Mouse (Mus musculus): ENCODE measurements at regions not wholly inside any gene's neighbourhood (a gene's known extent, or its start where the extent isn't known, plus 50 kb on each side); places are given as distances from the start of the nearest gene placed in this dataset.

DNA sequence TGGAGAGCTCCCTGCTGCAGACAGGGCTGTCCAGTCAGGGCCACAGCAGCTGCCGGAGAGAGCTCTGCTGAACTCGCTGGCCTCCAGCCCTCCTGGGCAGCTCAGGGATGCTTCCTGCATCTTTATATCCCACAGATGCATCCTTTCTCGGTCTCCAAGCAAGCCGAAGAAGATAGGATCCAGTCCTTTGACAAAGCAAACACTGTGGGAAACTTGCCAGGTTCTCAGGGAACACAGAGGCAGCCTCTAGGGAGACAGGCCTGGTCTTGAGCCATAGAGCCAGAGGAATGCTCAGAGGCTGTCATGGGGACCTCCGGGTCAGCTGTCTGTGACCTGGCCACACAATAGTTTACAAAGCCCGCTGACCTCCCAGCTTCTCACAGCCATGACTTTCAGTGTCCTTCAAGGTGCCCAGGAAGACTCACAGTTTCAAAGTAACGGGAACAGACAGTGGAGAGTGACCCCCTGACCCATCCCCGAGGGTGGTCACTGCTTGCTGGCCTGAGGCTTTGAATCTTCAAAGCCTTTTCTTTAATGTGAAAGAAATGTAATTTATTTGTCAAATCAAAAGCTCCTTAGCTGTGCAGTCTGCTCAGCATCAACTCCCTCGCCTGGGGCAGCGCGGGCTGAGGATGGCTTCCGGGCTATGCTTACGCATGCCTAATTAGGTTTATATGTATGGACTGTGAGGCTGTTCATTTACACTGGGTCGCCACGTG lies 157.8 kb upstream of the Lrfn2 start:
- no peak for ATAC-seq (ENCODE audit: extremely low read depth, insufficient number of reproducible peaks, low FRiP score, poor library complexity, severe bottlenecking)

DNA sequence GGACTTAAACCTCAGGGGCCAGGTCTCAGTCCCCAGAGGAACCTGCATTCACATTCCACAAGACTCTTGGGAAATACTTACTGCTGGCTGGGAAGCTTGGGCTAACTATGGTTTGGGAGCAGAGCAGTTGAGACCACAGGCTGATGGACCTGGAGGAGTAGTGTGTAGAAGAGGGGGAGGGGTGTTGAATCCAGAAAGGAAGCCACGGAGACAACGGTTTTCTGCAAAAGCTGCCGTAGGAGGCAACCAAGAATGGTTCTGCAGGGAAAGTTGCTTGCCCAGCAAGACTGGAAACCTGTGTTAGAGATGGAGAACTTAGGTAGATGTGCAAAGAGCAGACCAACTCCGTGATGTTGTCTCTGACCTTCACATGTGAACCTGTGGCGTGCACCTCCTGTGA lies 156.7 kb upstream of the Lrfn2 start:
- no peak for ATAC-seq (ENCODE audit: extremely low read depth, insufficient number of reproducible peaks, low FRiP score, poor library complexity, severe bottlenecking)

DNA sequence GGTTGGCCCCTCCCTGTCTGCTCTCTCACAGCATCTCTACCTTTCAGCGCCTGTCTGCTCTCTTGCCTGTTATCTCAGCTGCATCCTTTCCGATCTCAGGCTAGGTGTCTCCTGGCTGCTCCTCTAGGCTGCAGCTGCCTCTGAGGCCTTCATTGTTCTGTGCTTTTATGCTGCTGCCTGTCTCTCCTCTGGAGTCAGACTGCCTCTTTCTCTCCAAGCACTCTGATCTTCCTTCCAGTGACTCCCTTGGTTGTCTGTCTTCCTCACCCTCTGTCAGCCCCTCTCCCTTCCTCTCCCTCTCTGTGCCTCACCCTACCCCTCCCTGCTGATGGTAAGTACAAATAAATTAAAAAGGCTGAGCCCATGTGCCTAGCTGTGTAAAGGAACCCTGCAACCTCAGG lies 155.7 kb upstream of the Lrfn2 start:
- no peak for ATAC-seq (ENCODE audit: extremely low read depth, insufficient number of reproducible peaks, low FRiP score, poor library complexity, severe bottlenecking)

DNA sequence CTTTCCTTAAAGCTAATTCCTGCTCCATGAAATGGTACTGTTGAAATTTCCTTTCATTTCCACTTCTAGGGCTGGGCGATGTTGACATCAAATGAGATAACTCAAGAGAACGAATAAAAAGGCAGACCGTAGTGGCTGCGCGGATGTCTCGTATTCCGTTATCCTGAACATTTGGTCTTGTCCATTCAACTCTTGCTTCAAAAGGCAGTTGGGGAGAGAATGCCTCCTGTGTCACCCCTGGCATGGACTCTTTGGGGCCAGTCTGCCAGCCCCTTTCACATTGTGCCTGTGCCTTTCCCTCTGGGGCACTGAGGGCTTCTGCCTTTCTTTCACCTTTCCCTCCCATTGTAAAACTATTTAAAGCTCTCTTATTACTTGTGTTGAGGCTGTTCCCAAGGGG lies 152.0 kb upstream of the Lrfn2 start:
- no peak for ATAC-seq (ENCODE audit: extremely low read depth, insufficient number of reproducible peaks, low FRiP score, poor library complexity, severe bottlenecking)

DNA sequence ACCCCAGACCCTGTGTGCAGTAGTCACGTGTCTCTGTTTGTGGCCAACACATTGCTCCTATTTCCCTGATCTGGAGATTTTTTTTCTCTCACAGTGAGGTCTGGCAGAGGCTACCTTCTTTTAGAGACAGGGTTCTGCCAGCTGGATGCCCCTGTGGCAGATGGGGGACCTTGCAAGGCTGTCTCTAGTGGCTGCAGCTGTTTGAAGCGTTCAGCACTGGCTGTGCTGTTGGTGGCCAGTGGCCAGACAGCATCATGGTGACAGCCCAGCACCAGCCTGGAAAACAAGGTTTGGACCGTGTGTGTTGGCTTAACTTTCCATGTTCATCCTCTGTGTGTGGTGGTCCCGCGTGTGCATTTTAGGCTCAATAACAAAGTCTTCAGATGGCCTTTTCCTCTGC lies 147.8 kb upstream of the Lrfn2 start:
- no peak for ATAC-seq (ENCODE audit: extremely low read depth, insufficient number of reproducible peaks, low FRiP score, poor library complexity, severe bottlenecking)

DNA sequence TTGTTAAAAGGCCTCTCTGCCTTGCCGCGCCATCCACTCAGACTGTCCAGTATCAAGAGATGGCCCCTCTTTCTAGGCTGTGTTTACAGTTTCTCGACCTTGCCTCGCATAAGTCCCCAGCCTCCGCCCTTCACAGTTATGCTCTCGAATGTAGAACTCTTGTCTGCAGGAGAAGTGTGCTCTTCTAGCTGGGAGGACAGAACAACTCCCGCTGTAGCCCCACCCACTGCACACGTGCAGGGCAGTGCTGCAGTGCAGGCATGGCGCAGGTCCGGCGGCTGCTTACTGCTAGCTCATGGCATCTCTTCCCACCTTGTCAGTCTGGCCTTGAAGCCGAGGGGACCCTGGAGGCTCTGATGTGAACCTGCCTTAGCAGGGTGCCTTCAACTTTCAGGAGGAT lies 145.7 kb upstream of the Lrfn2 start:
- no peak for ATAC-seq (ENCODE audit: extremely low read depth, insufficient number of reproducible peaks, low FRiP score, poor library complexity, severe bottlenecking)

DNA sequence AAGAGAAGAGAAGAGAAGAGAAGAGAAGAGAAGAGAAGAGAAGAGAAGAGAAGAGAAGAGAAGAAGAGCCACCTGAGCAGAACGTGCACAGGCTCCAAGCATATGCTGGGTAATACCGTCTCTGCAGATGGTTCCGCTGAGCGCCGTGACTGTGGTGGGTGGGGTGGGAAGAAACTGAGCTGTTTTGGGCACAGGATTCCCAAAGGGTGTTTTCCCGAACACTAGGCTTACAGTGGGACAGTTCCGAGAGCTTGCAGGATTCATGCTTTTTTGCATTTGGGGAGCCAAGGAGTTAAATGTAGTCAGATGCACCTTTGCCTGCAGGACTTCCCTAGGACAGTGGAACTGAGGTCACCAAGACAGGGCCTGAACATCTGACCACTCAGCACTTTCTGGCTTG lies 142.3 kb upstream of the Lrfn2 start:
- ATAC-seq (ENCODE audit: extremely low read depth, insufficient number of reproducible peaks, low FRiP score, poor library complexity, severe bottlenecking) = no peak

DNA sequence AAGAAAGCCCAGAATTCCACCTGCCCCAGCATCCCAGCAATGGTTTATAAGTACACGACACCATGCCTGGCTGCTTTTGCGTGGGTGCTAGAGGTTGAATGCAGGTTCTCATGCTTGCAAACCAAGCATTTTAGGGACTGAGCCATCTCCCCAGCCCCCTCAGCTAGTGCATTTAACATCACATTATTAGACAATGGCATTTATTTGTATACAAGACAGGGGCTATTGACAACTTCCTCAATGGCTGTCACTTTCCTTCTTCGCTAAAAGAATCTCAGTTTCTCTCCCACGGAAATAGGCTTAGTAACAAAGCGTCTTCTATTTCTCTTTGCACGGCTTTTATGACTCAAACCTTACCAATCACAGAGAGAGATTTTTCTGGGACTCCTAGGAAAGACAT lies 141.7 kb upstream of the Lrfn2 start:
- ATAC-seq (ENCODE audit: extremely low read depth, insufficient number of reproducible peaks, low FRiP score, poor library complexity, severe bottlenecking) = no peak

DNA sequence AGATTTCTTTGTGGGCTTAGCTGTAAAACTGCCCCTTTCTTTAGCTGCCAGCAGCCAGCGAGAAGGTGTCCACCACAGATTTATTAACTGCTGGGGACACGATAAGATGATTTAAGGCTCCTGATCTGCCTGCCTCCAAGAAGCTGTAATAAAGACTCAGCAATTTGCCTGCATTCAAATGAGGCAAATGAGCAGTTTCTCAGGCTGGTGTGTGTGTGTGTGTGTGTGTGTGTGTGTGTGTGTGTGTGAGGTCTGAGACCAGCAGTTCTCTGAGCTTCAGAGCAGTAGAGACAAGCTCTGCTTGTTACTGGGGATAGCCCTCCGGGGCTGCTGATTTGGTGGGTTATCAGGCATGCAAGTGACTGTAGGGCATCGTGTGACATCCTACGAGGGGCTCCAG lies 139.2 kb upstream of the Lrfn2 start:
- ATAC-seq (ENCODE audit: extremely low read depth, insufficient number of reproducible peaks, low FRiP score, poor library complexity, severe bottlenecking) = no peak

DNA sequence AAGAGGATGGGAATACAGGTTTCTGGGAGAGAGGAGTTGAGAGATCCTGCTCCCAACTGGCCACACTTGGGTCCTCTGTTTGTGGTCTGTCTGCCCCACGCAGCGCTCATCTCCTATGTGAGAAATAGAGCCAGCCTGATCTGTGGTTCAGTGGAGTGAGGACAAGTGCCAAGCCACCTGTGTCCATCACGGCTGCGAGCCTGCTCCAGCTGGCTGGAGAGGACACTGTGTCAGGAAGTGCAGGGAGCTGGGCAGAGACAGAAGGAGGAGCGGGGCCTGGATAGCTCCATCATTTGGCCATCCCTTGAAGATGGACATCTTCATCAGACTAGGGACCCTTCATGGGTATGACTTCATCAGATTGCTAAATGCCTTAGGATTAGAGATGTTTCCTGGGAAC lies 136.4 kb upstream of the Lrfn2 start:
- no peak for ATAC-seq (ENCODE audit: extremely low read depth, insufficient number of reproducible peaks, low FRiP score, poor library complexity, severe bottlenecking)

DNA sequence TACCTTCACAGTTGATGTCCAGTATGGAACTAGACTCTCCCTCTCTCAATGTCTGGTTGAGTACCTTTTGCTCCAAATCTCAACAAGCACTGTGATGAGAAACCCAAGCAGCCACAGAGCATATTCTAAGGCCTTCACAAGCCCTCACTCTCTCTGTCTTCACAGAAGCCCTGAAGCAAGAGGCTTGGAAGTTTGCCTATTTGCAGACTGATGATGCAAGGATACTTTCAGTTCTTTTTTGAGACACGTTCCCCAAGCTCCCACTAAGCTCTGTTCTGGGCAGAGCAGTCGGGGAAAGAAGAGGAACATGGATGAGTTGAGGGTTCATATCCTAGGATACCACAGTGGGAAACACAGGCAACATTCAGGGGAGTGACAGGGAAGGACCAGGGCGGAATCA lies 134.0 kb upstream of the Lrfn2 start:
- no peak for ATAC-seq (ENCODE audit: extremely low read depth, insufficient number of reproducible peaks, low FRiP score, poor library complexity, severe bottlenecking)

DNA sequence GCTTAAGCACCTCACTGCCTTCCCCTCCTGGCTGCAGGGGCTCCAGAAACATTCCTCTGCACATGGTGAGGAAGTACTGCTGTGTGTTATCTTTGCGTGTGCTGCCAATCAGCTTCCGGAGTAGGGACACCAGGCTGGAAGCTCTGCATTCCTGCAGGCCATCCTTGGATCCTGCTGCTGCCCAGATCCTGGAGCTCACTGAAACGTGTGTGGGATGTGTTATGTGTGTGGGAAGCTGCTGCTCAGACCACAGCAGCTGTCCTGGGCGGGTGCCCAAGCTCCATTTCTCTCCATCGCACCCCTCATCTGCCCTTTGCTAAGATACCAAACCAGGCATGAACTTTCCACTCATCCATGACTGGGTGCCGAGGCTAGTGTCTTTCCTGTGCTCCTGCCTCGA lies 129.5 kb upstream of the Lrfn2 start:
- no peak for ATAC-seq (ENCODE audit: extremely low read depth, insufficient number of reproducible peaks, low FRiP score, poor library complexity, severe bottlenecking)

DNA sequence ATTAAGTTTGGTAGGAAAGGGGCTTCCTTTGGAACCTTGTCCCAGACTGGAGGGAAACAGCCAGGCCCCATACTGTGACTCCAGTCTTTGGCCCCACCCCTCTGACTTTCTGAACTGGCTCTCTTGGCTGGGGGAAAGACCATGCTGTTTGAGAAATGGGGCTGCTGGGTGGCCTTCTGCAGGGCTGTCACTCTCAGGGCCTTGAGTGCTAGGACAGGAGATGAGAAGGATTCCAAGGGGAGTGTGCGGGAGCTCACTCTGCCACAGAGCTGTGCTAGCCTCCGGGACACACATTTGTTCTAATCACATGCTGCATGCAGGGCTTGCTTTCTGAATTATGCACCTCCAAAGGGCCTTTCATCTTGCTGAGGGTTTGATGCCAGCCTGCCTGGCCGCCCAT lies 124.3 kb upstream of the Lrfn2 start:
- no peak for ATAC-seq (ENCODE audit: extremely low read depth, insufficient number of reproducible peaks, low FRiP score, poor library complexity, severe bottlenecking)

DNA sequence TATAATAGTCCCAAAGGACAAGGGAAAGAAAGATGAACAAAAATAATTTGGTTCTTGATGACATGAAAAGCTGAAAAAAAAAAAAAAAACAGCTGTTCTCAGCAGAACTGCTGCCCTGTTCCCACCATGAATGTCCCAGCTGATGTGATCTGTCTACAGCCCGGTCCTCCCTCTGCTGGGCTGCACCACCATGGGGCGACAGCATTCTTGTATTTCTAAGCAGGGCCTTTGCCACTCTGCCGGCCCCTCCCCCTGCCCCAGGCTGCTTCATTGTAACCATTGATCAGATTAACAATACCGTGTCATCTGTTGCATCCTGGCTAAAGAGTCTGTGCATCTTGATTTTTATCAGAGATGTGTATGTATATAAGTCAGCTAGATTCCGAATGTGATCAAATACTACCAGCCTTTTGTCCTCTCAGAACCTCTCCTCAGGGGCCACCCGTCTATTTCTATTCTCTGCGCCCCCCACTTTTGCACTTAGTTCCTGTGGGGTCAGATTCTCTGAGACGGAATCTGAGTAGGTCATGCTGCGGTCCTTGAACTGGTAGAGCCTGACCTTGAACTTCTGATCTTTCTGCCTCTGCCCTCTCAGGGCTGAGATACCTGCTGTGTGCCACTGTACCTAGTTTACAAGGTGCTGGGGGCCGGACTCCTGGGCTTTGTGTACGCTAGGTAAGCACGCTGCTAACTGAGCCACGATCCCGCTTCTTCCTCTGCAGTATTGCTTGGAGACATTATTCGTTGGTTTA lies 117.2 kb upstream of the Lrfn2 start:
- ATAC-seq (ENCODE audit: extremely low read depth, insufficient number of reproducible peaks, low FRiP score, poor library complexity, severe bottlenecking) = no peak

DNA sequence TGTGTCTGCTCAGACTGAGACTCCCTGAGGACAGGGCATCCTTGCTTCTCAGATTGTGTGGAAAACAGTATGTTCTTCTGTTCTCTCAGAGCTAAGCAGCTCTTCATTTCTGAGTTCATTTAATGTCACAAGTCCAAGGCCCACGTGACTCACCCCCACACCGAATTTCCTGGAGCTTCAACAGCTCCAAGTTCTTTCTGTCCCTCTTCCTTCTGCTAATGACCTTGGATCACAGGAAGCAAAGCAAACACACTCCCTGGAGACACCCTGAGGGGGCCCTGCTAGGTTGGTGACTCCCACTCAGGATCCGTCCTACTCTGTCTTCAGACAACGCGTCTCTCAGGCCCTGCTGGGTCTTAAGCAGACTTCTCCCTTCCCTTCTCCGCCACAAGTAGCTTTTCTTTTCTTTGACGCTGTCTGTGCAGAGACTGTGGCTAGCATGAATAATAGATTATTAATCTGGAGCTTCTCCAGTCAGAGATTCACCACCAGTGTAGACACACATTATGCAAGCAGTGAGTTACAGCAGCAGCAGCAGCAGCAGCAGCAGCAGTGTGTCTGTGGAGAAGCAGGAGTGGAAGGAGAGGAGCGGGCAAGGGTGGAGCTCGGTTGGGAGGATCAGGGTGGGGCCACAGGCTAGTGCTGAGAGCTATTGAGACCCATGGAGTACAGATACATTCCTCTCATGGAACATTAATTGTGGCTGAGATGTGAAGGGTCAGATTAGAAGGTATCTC lies 115.4 kb upstream of the Lrfn2 start:
- no peak for ATAC-seq (ENCODE audit: extremely low read depth, insufficient number of reproducible peaks, low FRiP score, poor library complexity, severe bottlenecking)

DNA sequence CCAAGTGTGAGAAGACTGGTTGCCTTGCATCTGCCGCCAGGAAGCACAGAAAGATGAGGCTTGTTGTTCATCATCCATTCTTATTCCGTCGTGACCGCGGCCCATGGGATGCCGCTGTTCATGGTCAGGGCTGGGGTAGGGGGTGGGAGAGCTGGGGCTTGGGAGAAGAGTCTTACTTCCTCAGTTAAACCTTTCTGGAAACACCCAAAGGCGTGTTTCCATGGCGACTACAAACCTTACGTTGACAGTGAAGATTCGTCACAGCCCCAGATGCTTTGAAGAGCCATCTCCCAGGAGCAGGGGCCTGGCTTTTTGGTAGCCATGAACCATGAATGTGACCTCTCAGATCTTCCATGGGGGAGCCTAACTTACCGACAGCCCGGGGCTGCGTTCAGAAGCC lies 114.6 kb upstream of the Lrfn2 start:
- ATAC-seq (ENCODE audit: extremely low read depth, insufficient number of reproducible peaks, low FRiP score, poor library complexity, severe bottlenecking) = no peak

DNA sequence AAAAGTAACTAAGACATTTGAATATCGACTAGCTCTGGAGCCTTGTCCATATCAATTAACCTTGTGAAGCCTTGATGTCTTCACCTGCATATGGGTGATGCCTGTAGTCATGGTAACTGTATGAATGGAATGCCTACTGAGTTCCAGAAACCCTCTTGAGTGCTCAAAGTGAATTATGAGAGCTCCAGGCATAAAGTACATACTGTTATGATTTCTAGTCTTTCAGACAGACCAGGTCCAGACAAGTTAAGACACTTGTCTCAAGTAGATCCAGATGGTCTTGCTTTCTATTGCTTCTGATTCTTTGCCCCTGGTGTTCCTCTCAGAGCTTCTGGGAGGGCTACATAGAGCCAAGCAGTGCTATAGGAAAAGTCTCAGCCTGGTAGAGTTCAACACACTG lies 112.5 kb upstream of the Lrfn2 start:
- no peak for ATAC-seq (ENCODE audit: extremely low read depth, insufficient number of reproducible peaks, low FRiP score, poor library complexity, severe bottlenecking)

DNA sequence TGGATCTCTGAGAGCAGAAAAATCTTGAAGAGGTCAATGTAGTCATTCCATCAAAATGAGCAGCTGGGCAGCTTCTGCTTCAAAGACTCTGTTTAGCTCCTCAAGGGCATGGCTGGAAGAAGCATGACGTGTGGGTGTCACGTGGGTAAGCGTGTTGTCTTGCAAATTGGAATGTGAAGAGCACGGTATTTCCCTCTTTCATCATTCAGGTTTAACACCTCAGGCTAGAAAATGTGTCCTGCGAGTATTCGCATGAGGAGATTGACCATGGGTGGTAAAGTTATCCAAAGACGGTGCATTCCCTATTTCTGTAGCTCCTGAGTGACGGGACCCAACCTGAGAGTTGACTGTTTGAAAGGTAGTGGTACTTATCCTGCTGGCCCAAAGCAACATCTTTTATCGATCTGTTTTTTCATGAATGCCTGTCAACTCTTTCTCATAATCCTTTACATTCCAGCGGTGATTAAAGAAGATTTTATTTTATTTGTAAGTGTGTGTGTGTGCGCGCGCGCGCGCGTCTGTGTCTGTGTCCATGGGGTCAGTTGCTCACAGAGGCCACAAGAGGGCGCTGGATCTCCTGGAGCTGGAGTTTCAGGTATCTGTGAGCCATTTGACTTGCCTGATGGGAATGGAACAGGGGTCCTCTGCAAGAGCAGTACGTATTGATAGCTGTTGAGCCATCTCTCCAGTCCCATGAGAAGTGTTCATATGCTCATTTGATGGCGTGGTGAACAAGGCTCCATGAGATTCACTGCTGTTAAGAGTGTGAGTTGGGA lies 109.9 kb upstream of the Lrfn2 start:
- ATAC-seq (ENCODE audit: extremely low read depth, insufficient number of reproducible peaks, low FRiP score, poor library complexity, severe bottlenecking) = no peak

DNA sequence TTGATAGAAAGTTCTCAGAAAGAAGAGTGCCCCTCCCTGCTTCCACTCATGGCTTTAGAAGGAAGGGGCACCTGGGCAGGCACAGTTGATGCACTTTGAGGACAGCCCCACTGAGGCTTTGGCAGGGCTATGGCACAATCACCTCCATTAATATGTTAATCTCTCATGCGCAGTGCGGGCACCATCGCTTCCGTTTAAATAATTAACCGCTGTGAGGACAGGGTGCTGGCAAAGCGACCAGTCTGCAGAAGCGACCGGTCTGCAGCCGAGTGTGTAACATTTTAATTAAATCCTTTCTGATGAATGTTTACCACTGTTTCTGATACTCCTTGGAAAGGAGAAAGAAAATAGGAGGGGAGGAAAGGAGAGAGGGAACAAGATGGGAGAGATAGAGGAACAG lies 108.3 kb upstream of the Lrfn2 start:
- no peak for ATAC-seq (ENCODE audit: extremely low read depth, insufficient number of reproducible peaks, low FRiP score, poor library complexity, severe bottlenecking)
